Mouse (Mus musculus): ENCODE results near the gene Ocm. TPM values are rescaled to one million over a fixed set of nuclear protein-coding genes. Genes with fewer than 3 reads are reported as not detected.

Ocm gene
- polyA plus RNA-seq, 1 experiment from 2014 or later: not detected

DNA sequence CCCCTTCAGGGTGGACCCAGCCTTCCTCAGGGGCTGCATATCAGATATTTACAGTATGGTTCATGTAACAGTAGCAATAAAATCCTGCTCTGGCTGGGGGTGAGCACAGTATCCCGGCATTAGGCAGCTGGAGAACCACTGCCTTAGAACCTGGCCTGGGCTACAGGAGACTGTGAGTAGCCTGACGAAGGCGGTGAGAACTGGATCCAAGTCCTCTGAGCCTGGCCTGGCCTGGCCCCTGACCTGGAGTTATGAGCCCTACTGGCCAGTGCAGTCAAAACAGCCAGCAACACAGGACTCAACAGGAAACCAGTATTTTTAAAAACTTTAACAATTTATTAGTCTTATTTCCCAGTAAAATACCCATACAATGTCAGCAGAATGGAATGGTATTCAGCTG, 38.9 kb downstream of the Ocm start:
- Histone ChIP-seq H3K36me3 (ENCODE audit: inconsistent target) (peaks cover 60% of the 10 kb centered on the region), H3K4me3 (ENCODE audit: inconsistent target) (no peak overlapping the region), H3K27ac (no peak overlapping the region), H3K79me2 (ENCODE audit: inconsistent target) (no peaks in the 10 kb centered on the region)
- 88% methylated on average over 3 of the region's 3 CpGs for WGBS (ENCODE audit: missing documents)

DNA sequence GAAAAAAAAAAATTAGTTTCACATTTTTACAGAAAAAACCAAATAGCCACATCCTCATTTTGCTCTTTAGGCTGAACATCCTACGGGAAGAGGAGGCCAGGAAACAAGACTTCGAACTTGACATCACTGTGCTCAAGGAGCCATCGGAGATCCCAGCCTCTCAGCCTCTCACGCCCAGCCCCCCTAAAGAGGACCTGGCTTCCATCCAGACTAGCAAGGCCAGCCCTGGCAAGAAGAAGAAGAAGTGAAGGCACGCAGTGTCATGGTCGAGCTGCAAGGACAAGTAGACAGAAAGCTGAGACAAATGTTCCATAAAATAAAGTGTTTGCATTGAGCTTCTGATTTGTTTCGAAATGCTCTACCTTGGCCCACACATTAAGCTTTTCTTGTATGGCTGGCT, 41.1 kb downstream of the Ocm start:
- WGBS (ENCODE audit: missing documents): 80% methylated on average over 7 of the region's 7 CpGs
- Histone ChIP-seq H3K36me3 (ENCODE audit: inconsistent target) (peaks cover 41% of the 10 kb centered on the region), H3K4me3 (ENCODE audit: inconsistent target) (no peak overlapping the region), H3K79me2 (ENCODE audit: inconsistent target) (no peaks in the 10 kb centered on the region), H3K27ac (no peak overlapping the region)

DNA sequence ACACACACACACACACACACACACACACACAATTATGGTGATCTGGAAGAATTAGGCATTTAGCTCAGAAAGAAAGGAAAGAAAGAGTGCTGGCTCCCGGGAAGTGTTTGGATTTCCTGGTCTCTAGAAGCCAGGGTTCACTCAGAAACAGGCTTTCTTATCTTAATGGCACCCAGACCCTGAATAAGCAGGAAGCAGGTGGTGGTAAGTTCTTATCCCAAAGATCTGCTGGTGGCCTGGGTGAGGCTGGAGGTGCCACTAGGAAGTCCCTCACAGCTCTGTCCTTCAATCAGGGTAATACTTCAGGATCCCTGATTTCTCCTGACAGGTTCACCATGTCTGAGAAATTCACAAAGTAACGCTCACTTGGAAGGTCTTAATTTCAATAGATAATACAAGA, 44.1 kb downstream of the Ocm start:
- 75% methylated on average over 2 of the region's 2 CpGs for WGBS (ENCODE audit: missing documents)
- Histone ChIP-seq H3K4me3 (ENCODE audit: inconsistent target) (no peak overlapping the region), H3K36me3 (ENCODE audit: inconsistent target) (peaks cover 17% of the 10 kb centered on the region), H3K27ac (no peak overlapping the region), H3K79me2 (ENCODE audit: inconsistent target) (no peaks in the 10 kb centered on the region)

DNA sequence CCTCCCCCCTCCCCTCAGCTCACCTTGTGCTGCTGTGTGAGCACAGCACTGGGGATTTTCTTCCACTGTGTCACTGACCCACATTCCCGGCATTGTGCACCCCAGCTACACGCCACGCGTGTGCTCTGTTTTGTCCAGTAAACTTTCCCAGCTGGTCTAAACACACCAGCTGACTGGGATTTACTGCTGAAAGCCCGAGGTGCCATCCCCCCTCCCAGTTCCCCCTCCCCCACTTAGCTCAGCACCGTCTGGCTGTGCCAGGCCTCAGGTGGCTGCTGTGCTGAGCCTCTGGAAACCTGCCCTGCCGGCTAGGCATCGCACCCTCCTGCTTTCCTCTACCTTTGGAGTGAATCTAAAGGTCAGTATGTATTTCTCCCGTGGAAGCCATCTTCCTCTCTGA, 45.6 kb downstream of the Ocm start:
- H3K4me3 ChIP-seq (ENCODE audit: inconsistent target): no peak overlapping the region
- H3K79me2 ChIP-seq (ENCODE audit: inconsistent target): no peaks in the 10 kb centered on the region
- H3K27ac ChIP-seq: no peak overlapping the region
- peaks cover 5% of the 10 kb centered on the region; the same call in 1 of the 2 replicates for H3K36me3 ChIP-seq (ENCODE audit: inconsistent target)
- WGBS (ENCODE audit: missing documents): 77% methylated on average over 9 of the region's 9 CpGs

GRCm38 (mm10) chr5:143976726-143977431, 49.6 kb downstream of the Ocm start:
- no peak overlapping the region for H3K4me3 ChIP-seq (ENCODE audit: inconsistent target)
- no peaks in the 10 kb centered on the region for H3K79me2 ChIP-seq (ENCODE audit: inconsistent target)
- H3K27ac ChIP-seq: no peak overlapping the region
- WGBS (ENCODE audit: missing documents): 79% methylated on average over 16 of the region's 16 CpGs
- no peaks in the 10 kb centered on the region for H3K36me3 ChIP-seq (ENCODE audit: inconsistent target)

GRCm38 (mm10) chr5:143976232-143976631, 50.2 kb downstream of the Ocm start:
- no peaks in the 10 kb centered on the region for H3K36me3 ChIP-seq (ENCODE audit: inconsistent target)
- WGBS (ENCODE audit: missing documents): 95% methylated on average over 11 of the region's 11 CpGs
- no peak overlapping the region for H3K4me3 ChIP-seq (ENCODE audit: inconsistent target)
- no peak overlapping the region for H3K27ac ChIP-seq
- no peaks in the 10 kb centered on the region for H3K79me2 ChIP-seq (ENCODE audit: inconsistent target)

- Histone ChIP-seq H3K4me3 (ENCODE audit: inconsistent target) (no peak overlapping the region), H3K27ac (no peak overlapping the region), H3K36me3 (ENCODE audit: inconsistent target) (no peaks in the 10 kb centered on the region), H3K79me2 (ENCODE audit: inconsistent target) (no peaks in the 10 kb centered on the region)
- WGBS (ENCODE audit: missing documents): 24% methylated on average over 2 of the region's 2 CpGs
Observed at GRCm38 (mm10) chr5:143975631-143975933, 50.9 kb downstream of the Ocm start.

- WGBS (ENCODE audit: missing documents): 55% methylated on average over 3 of the region's 4 CpGs
Observed at GRCm38 (mm10) chr5:143974931-143975630, 51.4 kb downstream of the Ocm start.

DNA sequence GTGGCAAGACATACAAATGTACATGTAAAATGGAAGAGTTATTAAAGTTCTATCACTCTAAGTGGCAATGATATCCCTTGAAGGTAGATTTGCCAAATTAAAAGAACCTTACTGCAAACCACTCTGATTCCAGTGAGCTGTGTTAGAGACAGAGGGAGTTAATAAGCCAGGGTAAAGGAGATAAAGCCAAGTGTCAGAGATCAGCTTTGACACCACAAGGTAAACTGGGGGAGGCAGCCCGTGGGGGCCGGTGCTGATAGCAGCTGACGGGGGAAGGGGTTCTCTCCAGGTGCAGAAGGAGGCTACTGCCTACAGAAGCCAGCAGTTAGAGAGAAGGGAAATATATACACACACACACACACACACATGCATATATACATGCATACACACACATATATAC, 53.8 kb downstream of the Ocm start:
- Histone ChIP-seq H3K36me3 (ENCODE audit: inconsistent target) (no peaks in the 10 kb centered on the region), H3K27ac (no peak overlapping the region), H3K4me3 (ENCODE audit: inconsistent target) (no peak overlapping the region), H3K79me2 (ENCODE audit: inconsistent target) (no peaks in the 10 kb centered on the region)
- WGBS (ENCODE audit: missing documents): 92% methylated on average over 3 of the region's 3 CpGs

More at GRCm38 (mm10) chr5:143974931-143975630, 51.4 kb downstream of the Ocm start:
- H3K4me3 ChIP-seq (ENCODE audit: inconsistent target): no peak overlapping the region
- H3K79me2 ChIP-seq (ENCODE audit: inconsistent target): no peaks in the 10 kb centered on the region
- no peaks in the 10 kb centered on the region for H3K36me3 ChIP-seq (ENCODE audit: inconsistent target)
- no peak overlapping the region for H3K27ac ChIP-seq

Other genes with a start within 250 kb of the Ocm start
- gene Eif2ak1, start 208.9 kb downstream of the Ocm start, polyA plus RNA-seq (2018): 23.3 to 44.5 TPM (median 29.3 TPM) in 3 replicates
- not detected in 3 replicates for gene Ankrd61, start 129.0 kb downstream of the Ocm start, polyA plus RNA-seq (2018)
- 10.0 to 30.0 TPM (median 28.9 TPM) in 3 replicates for gene Aimp2, start 116.8 kb downstream of the Ocm start, polyA plus RNA-seq (2018)
- gene Pms2, start 116.7 kb downstream of the Ocm start, polyA plus RNA-seq (2018): 2.4 to 5.8 TPM (median 3.8 TPM) in 3 replicates
- gene Gm42421, start 98.5 kb downstream of the Ocm start, polyA plus RNA-seq (2018): 0.39 TPM in 1 of 3 replicates, not detected in the others
- not detected in 3 replicates for gene Rsph10b, start 93.6 kb downstream of the Ocm start, polyA plus RNA-seq (2018)
- gene Ccz1, start 11.8 kb downstream of the Ocm start, polyA plus RNA-seq (2018): 66.0 to 72.1 TPM (median 71.7 TPM) in 3 replicates
- 1.4 to 3.9 TPM (median 1.8 TPM) in 3 replicates for gene Lmtk2, start 73.8 kb upstream of the Ocm start, polyA plus RNA-seq (2018)
- not detected in 3 replicates for gene Bhlha15, start 163.6 kb upstream of the Ocm start, polyA plus RNA-seq (2018)
- 61.4 to 244 TPM (median 121 TPM) in 3 replicates for gene Tecpr1, start 196.9 kb upstream of the Ocm start, polyA plus RNA-seq (2018)
- 238 to 490 TPM (median 271 TPM) in 3 replicates for gene Bri3, start 217.8 kb upstream of the Ocm start, polyA plus RNA-seq (2018)

All from macrophage (primary cell).